Mouse (Mus musculus) MEL (cell line): ENCODE results near the gene Tspan18. TPM values are rescaled to one million over a fixed set of nuclear protein-coding genes. Genes with fewer than 3 reads are reported as not detected.
A peak's percentile ranks its signal among the peaks of the same experiment; 100 is the strongest.

Source experiments
- DNase-seq: peaks from one replicate; pipeline ENCODE4 v3.0.0; 2011; ENCODE audit warnings: low read depth, low spot score
- H3K27ac ChIP-seq: 2 replicates; pipeline ENCODE4 v1.5.1; 2012; ENCODE audit warnings: low read depth, mild to moderate bottlenecking, control low read depth, low read length, moderate library complexity; ENCODE audit not compliant: control insufficient read depth
- H3K27me3 ChIP-seq, 2 experiments: fragments of 150-350 bp in 1 of 2; sonication (generic) in 1 of 2; 2 replicates each; pipeline ENCODE4 v1.6.1; 2012; ENCODE audit warnings: low read length in 2 of 2, mild to moderate bottlenecking in 2 of 2, improper control_type of control experiment in 1 of 2, moderate library complexity in 1 of 2; ENCODE audit not compliant: insufficient read depth in 2 of 2, control insufficient read depth in 1 of 2
- H3K36me3 ChIP-seq, 2 experiments: 2 replicates each; pipeline ENCODE4 v1.6.1; 2012 to 2014; ENCODE audit warnings: low read length in 2 of 2, improper control_type of control experiment in 1 of 2, inconsistent platforms in 1 of 2, mild to moderate bottlenecking in 1 of 2; ENCODE audit not compliant: insufficient read depth in 2 of 2, control insufficient read depth in 1 of 2
- H3K4me1 ChIP-seq, 2 experiments: fragments of 150-350 bp in 1 of 2; sonication (generic) in 1 of 2; 2 replicates each; pipeline ENCODE4 v1.6.1; 2012; ENCODE audit warnings: low read length in 2 of 2, improper control_type of control experiment in 1 of 2, mild to moderate bottlenecking in 1 of 2; ENCODE audit not compliant: insufficient read depth in 2 of 2, control insufficient read depth in 1 of 2
- H3K4me3 ChIP-seq, 2 experiments: fragments of 150-350 bp in 1 of 2; sonication (generic) in 1 of 2; 2 replicates each; pipeline ENCODE4 v1.5.1; 2012; ENCODE audit warnings: low read depth in 2 of 2, low read length in 2 of 2, mild to moderate bottlenecking in 2 of 2, moderate library complexity in 2 of 2, control low read depth in 1 of 2, improper control_type of control experiment in 1 of 2; ENCODE audit not compliant: control insufficient read depth in 1 of 2, insufficient read depth in 1 of 2
- H3K79me2 ChIP-seq: 2 replicates; pipeline ENCODE4 v1.6.1; 2012; ENCODE audit warnings: mild to moderate bottlenecking, low read length, moderate library complexity; ENCODE audit not compliant: control insufficient read depth, poor library complexity, insufficient read depth
- H3K9ac ChIP-seq: 2 replicates; pipeline ENCODE4 v1.6.1; 2012; ENCODE audit warnings: low read depth, mild to moderate bottlenecking, control low read depth, low read length, moderate library complexity; ENCODE audit not compliant: control insufficient read depth, poor library complexity, severe bottlenecking
- H3K9me3 ChIP-seq: fragments of 150-350 bp; sonication (generic); replicated peaks from 2 replicates; pipeline ENCODE4 v1.6.1; 2012; ENCODE audit warnings: mild to moderate bottlenecking, low read length, improper control_type of control experiment, moderate library complexity; ENCODE audit not compliant: insufficient read depth
- BHLHE40 ChIP-seq: IDR thresholded peaks from 2 replicates; pipeline ENCODE4 v1.6.1; 2012; ENCODE audit warnings: low read depth, mild to moderate bottlenecking, inconsistent platforms, low read length, improper control_type of control experiment, borderline replicate concordance
- CHD2 ChIP-seq: IDR thresholded peaks from 2 replicates; pipeline ENCODE4 v1.6.1; 2011; ENCODE audit warnings: low read length, improper control_type of control experiment
- CTCF ChIP-seq, 3 experiments: IDR thresholded peaks in 2 of 3; conservative IDR thresholded peaks in 1 of 3; 2 replicates each; pipeline ENCODE4 v1.5.1; 2011 to 2012; ENCODE audit warnings: low read length in 3 of 3, low read depth in 2 of 3, mild to moderate bottlenecking in 2 of 3, improper control_type of control experiment in 1 of 3, inconsistent platforms in 1 of 3, mixed read lengths in 1 of 3, moderate library complexity in 1 of 3; ENCODE audit not compliant: control insufficient read depth in 1 of 3, insufficient read depth in 1 of 3, poor library complexity in 1 of 3, severe bottlenecking in 1 of 3
- E2F4 ChIP-seq: IDR thresholded peaks from 2 replicates; pipeline ENCODE4 v1.6.1; 2011; ENCODE audit warnings: low read depth, low read length, improper control_type of control experiment, borderline replicate concordance
- ELF1 ChIP-seq: IDR thresholded peaks from 2 replicates; pipeline ENCODE4 v1.6.1; 2014; ENCODE audit warnings: low read depth, mild to moderate bottlenecking, inconsistent platforms, low read length, improper control_type of control experiment, moderate library complexity
- EP300 ChIP-seq, 2 experiments: IDR thresholded peaks; 2 replicates each; pipeline ENCODE4 v1.6.1; 2011; ENCODE audit warnings: improper control_type of control experiment in 2 of 2, low read length in 2 of 2, low read depth in 1 of 2, mild to moderate bottlenecking in 1 of 2
- GABPA ChIP-seq: IDR thresholded peaks from 2 replicates; pipeline ENCODE4 v1.6.1; 2012; ENCODE audit warnings: low read depth, mild to moderate bottlenecking, inconsistent platforms, low read length, improper control_type of control experiment, moderate library complexity
- HCFC1 ChIP-seq: IDR thresholded peaks from 2 replicates; pipeline ENCODE4 v1.6.1; 2012; ENCODE audit warnings: low read depth, mild to moderate bottlenecking, inconsistent platforms, low read length, improper control_type of control experiment, moderate library complexity
- KAT2A ChIP-seq: conservative IDR thresholded peaks from 2 replicates; pipeline ENCODE4 v1.6.1; 2012; ENCODE audit warnings: low read depth, low read length, improper control_type of control experiment, inconsistent platforms
- MAFK ChIP-seq: IDR thresholded peaks from 2 replicates; pipeline ENCODE4 v1.6.1; 2011; ENCODE audit warnings: low read depth, mild to moderate bottlenecking, low read length, improper control_type of control experiment, borderline replicate concordance
- MAX ChIP-seq: IDR thresholded peaks from 2 replicates; pipeline ENCODE4 v1.6.1; 2011; ENCODE audit warnings: low read length, improper control_type of control experiment
- MAZ ChIP-seq: IDR thresholded peaks from 2 replicates; pipeline ENCODE4 v1.6.1; 2012; ENCODE audit warnings: low read depth, mild to moderate bottlenecking, inconsistent platforms, low read length, improper control_type of control experiment
- MEF2A ChIP-seq: IDR thresholded peaks from 2 replicates; pipeline ENCODE4 v1.6.1; 2014; ENCODE audit warnings: low read depth, mild to moderate bottlenecking, inconsistent platforms, low read length, improper control_type of control experiment; ENCODE audit not compliant: poor library complexity, insufficient replicate concordance, severe bottlenecking; ENCODE audit errors: extremely low read depth
- MXI1 ChIP-seq: IDR thresholded peaks from 2 replicates; pipeline ENCODE4 v1.6.1; 2011; ENCODE audit warnings: mild to moderate bottlenecking, low read depth, low read length, improper control_type of control experiment
- MYC ChIP-seq: IDR thresholded peaks from 2 replicates; pipeline ENCODE4 v1.6.1; 2011; ENCODE audit warnings: low read depth, mild to moderate bottlenecking, low read length, improper control_type of control experiment, moderate library complexity
- NELFE ChIP-seq: IDR thresholded peaks from 2 replicates; pipeline ENCODE4 v1.6.1; 2011; ENCODE audit warnings: low read depth, low read length, improper control_type of control experiment
- POLR2AphosphoS5 ChIP-seq: IDR thresholded peaks from 2 replicates; pipeline ENCODE4 v1.6.1; 2012; ENCODE audit warnings: low read depth, borderline replicate concordance, mild to moderate bottlenecking, inconsistent platforms, low read length, moderate library complexity, mixed read lengths
- RAD21 ChIP-seq: IDR thresholded peaks from 2 replicates; pipeline ENCODE4 v1.6.1; 2011; ENCODE audit warnings: mild to moderate bottlenecking, low read depth, low read length, improper control_type of control experiment
- SMC3 ChIP-seq: IDR thresholded peaks from 2 replicates; pipeline ENCODE4 v1.6.1; 2011; ENCODE audit warnings: low read depth, low read length, improper control_type of control experiment
- TAL1 ChIP-seq: IDR thresholded peaks from 2 replicates; pipeline ENCODE4 v1.6.1; 2012; ENCODE audit warnings: mild to moderate bottlenecking, inconsistent platforms, low read length, moderate library complexity, mixed read lengths
- TBP ChIP-seq: IDR thresholded peaks from 2 replicates; pipeline ENCODE4 v1.8.0; 2011; ENCODE audit warnings: low read depth, low read length, improper control_type of control experiment
- USF2 ChIP-seq, 2 experiments: IDR thresholded peaks; 2 replicates each; pipeline ENCODE4 v1.6.1; 2011 to 2012; ENCODE audit warnings: improper control_type of control experiment in 2 of 2, low read length in 2 of 2, borderline replicate concordance in 1 of 2, inconsistent platforms in 1 of 2, low read depth in 1 of 2, mild to moderate bottlenecking in 1 of 2; ENCODE audit not compliant: insufficient read depth in 1 of 2
- ZC3H11A ChIP-seq: IDR thresholded peaks from 2 replicates; pipeline ENCODE4 v1.6.1; 2012; ENCODE audit warnings: low read depth, mild to moderate bottlenecking, inconsistent platforms, low read length, improper control_type of control experiment
- ZMIZ1 ChIP-seq: IDR thresholded peaks from 2 replicates; pipeline ENCODE4 v1.6.1; 2012; ENCODE audit warnings: low read depth, mild to moderate bottlenecking, inconsistent platforms, low read length, improper control_type of control experiment, moderate library complexity
- ZNF384 ChIP-seq: IDR thresholded peaks from 2 replicates; pipeline ENCODE4 v1.6.1; 2012; ENCODE audit warnings: low read depth, mild to moderate bottlenecking, inconsistent platforms, low read length, improper control_type of control experiment
- polyA plus RNA-seq, 2 experiments: library from polyadenylated mRNA; stranded (reverse) in 1 of 2; unstranded in 1 of 2; fragments of >175 nt in 1 of 2; fragments of >200 nt in 1 of 2; gene quantifications; 2 replicates each; pipeline versions ENCODE4 v1.2.1 to v1.2.4; 2012; ENCODE audit warnings: low replicate concordance in 2 of 2, low read depth in 1 of 2; ENCODE audit not compliant: insufficient read length in 2 of 2, insufficient read depth in 1 of 2, missing spikeins in 1 of 2
- total RNA-seq: library from RNA; depleted of rRNA; stranded (reverse); fragments of 300-350 nt; gene quantifications from 2 replicates; pipeline ENCODE4 v1.2.3, GENCODE M21; 2012

Tspan18 gene
- total and polyA plus RNA-seq, 3 experiments, result 2.2 to 4.4 TPM; not detected in 1

DNA sequence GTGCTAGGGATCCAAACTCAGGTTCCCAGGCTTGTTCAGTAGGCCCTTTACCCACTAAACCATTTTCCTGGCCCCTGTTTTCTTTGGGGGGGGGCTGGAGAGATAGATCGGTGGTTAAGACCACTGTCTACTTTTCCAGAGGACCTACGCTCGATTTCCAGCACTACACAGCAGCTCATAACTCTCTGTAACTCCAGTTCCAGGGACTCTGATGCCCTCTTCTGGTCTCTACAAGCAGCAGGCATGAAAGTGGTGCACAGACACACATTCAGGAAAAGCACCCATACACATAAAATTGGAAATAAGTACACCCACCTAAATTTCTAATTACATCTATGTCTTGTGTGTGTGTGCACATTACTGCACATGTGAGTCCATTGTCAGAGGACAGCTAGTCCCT, 42.9 kb upstream of the Tspan18 start:
- Histone ChIP-seq H3K4me3 (no peak overlapping the region), H3K36me3 (no peaks in the 10 kb centered on the region), H3K4me1 (no peaks in the 10 kb centered on the region), H3K27me3 (peaks cover 5 to 6% of the 10 kb centered on the region in 2 experiments), H3K9me3 (no peaks in the 10 kb centered on the region), H3K27ac (no peak overlapping the region), H3K9ac (no peak overlapping the region), H3K79me2 (no peaks in the 10 kb centered on the region)
- DNase-seq, result peak; percentile 6
- TF ChIP-seq TAL1 (no peak), HCFC1 (no peak), SMC3 (peak; percentile 41), ZC3H11A (peak; percentile 59; the same call in 1 of the 2 replicates), KAT2A (no peak), MXI1 (no peak), ELF1 (no peak), BHLHE40 (no peak), MEF2A (no peak), USF2 (IDR thresholded peaks at IDR 0.05; ENCODE audit: borderline replicate concordance in 1 of 2, insufficient read depth in 1 of 2, low read depth in 1 of 2, low read length in 2 of 2) (no peak), ZNF384 (no peak), MAX (no peak), POLR2AphosphoS5 (no peak), CTCF (IDR thresholded peaks at IDR 0.05 in 2 of 3, conservative IDR thresholded peaks at IDR 0.05 in 1 of 3; ENCODE audit: control insufficient read depth in 1 of 3, insufficient read depth in 1 of 3, low read depth in 2 of 3, low read length in 3 of 3, poor library complexity in 1 of 3, severe bottlenecking in 1 of 3) (peak; percentile 26 to 39 (median 28); a peak in 5 of 6 replicates), MAFK (no peak), NELFE (no peak), ZMIZ1 (no peak), MYC (no peak), GABPA (no peak), CHD2 (no peak), E2F4 (no peak), TBP (no peak), MAZ (no peak), RAD21 (peak; percentile 50), EP300 (IDR thresholded peaks at IDR 0.05; ENCODE audit: low read depth in 1 of 2, low read length in 2 of 2) (no peak)
